Mouse (Mus musculus) cerebellum, postnatal 14 days (tissue): ENCODE data around the gene Plxdc1.

ENCODE experiments used
- DNase-seq, 2 experiments: peaks; one replicate each; pipeline ENCODE4 v3.0.0; 2021; ENCODE audit warnings: mixed read lengths in 2 of 2

Gene Plxdc1

DNA sequence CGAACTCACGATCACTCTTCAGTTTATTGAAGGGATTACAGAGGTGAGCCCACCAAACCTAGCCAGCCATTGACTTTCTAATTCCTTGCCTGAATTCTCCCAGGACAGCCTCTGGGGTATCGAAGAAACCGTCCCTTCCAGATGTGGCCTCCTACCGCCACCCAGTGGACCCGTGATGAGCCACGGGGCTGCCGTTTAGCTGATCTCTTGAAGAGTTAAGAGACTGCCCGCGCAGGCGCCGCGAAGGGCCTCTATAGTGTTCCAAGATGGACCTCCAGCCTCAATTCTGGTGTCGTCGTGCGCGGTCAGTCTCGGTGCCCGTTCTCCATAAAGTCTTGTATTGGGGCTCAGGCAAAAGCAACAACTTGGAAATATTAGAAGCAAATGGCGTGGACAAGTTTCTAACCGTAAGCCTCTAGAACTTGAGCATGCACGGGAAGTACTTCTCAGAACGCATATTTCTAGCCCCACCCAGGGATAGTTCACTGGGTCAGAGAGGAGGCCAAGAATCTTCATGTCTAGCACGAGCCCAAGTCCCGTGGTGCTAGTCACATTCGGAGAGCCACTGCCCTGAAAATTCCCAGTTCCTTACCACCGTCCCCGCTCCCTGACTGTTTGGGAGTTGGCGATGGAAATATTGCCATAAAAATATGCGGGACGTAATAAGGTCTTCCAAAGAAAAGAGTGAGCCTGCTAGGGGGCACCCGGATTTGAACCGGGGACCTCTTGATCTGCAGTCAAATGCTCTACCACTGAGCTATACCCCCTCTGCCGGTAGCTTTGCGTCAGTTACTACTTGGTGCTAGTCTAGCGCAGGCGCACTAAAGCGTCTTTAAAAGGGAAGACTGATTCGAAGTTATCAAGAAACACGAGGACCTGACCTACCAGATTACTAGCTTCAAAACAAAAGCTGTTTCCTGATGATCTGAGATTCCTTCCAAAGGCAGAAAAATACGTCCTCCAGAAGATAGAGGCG is 1.6 kb upstream of the Plxdc1 start:
- DNase-seq = peak; percentile 96 to 97

DNA sequence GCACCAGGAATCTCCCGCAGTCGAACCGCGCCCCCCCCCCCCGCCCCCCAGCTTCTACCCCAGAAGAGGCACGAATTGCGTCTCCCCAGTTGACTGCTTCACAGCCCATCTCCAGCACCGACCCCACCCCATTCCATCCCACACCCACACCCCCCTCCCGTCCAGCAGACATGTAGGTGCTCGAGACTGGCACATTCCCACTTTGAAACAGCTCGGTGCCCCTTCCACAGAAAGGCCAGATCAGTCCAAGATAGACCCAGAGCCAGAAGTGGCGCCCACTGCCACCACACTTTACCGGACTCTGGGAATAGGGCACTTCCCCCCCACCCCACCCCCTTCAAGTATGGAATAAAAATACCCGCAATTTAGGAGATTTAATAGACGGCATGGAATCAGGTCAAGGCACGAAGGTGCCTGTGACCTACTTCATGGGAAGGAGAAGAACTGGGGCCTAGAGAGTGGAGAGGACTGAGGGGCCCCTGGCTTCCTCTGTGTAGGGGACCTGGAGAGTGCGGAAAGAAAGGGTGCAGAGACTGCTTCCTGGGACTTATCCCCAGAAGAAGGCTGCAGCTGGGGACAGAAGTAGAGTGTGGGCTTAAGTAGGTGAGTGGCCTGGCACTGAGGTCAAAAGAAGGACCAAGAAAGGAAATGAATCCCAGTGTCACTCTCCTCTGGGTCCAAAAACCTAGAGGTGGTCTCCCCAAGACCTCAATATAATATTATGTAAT is 658 bp upstream of the Plxdc1 start:
- DNase-seq = no peak

DNA sequence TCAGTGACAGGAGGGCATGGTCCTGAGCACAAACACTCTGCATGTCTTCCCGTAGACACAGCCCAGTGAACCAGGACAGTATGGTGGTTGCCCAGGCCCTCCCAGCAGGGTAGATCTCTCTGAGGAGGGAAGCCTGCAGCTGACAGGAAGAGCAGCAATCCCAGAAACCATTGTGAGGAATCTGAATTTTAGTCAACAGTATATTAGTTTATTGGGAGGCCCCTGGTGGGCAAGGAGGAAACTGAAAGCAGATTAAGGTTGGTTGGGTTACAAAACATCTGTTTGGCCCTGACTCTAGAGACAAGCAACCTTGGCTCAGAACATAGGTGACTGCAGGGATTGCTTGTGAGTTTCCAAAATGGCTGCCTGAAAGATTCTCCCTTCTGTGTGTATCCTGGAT is 2.3 kb downstream of the Plxdc1 start:
- DNase-seq = no peak

DNA sequence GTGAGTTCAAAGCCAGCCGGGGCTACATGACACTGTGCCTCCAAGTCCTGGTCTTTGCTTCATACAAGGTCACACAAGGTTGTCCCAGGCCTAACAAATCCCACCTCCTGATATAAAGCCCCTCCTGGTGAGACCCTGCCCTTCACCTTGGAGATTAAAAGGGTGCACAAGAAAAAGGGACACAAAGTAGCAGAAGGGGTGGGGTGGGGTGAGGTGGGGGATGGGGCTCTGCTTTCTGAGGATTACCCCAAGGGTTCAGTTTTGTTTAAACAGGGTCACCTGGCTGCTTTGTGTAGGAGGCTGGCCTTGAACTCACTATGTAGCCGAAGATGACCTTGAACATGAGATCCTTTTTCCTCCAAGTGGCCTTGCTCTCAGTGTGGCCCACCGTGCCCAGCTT is 2.7 kb downstream of the Plxdc1 start:
- no peak for DNase-seq

DNA sequence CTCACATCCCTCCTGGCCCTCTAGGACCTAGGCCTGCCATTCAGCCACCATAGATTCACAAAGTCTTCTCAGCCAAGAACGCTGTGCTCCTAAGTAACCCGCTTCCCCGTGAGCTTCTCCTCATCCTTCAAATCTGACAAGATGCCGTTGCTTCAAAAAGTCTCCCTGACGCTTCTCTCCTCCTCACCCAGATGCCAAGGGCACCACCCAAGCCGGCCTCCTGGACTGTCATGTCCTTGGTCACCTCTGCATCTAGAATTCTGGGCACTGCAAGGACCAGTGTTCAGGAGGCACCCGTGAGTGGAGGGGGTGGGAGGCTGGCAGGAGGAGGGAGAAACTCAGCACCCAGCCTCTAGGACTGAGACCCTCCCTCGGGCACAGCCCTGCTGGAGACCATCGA is 3.5 kb downstream of the Plxdc1 start:
- DNase-seq = no peak

DNA sequence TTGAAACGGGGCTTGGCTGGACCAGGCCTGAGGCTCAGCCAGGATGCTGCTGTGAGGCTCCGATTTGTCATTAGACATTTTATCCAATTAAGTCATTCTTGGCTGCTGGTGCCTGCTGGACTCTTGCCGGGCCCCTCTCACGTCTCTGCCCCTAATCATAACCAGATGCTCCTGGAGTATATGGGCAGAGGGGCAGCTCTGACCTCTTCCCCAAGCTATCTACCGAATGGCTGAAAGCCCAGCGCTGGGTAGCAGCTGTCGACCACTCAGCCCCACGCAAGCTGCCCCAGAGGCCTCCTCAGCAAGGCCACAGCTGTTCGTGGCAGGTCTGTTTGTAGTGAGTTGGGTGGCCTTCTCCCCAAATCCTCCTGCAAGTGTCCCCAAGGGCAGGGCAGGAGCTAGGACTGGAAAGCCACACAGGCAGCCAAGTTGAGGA is 5.7 kb downstream of the Plxdc1 start:
- DNase-seq = peak; percentile 68 to 76

DNA sequence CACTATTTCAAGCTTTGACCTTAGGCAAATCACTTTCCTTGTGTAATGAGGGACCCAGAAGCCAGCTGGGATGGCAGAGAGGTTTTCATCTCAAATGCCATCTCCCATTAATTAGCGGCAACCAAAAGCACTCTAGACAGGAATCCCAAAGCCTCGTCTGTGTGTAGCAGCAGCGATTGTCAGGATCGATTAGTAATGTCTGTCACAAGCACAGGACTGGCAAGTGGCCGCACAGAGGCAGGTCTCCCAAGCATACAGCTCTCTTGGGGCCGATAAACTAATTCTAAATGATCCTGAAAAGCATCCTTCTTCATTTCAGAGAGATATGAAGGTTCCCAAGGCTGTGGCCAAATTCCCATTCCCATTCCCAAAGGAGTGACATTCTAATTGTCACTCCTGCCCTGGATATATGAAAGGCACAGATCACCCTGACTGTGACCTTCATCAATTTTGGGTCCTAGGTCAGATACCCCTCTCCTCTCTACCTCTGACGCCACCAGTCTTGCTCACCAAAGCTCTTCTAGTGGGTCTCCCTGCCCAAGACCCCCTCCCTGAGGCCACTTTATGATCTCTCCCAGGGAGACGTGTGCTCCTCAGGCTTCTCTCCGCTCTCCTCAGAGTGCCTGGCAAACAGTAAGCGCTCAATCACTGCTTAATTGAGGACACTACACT is 6.3 kb downstream of the Plxdc1 start:
- DNase-seq = no peak

DNA sequence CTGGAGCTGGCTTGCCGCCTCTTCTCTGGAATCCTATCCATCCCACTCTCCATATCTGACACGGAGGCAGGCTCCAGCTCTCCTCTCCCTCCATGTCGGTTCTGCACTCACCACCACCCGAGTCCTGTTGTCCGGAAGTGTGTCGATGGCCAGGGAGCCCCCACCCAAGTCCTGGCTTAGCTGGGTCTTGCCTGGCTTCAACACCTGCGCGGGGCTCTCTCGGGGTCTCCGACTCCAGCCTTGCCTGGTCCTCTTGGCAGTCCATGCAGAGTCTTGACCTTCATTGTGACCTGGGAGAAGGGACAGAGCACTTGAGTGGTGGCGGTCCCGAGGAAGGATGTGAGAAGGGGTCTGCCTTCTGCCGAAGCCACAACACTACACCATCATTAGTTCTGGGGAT is 7.9 kb downstream of the Plxdc1 start:
- DNase-seq = no peak

DNA sequence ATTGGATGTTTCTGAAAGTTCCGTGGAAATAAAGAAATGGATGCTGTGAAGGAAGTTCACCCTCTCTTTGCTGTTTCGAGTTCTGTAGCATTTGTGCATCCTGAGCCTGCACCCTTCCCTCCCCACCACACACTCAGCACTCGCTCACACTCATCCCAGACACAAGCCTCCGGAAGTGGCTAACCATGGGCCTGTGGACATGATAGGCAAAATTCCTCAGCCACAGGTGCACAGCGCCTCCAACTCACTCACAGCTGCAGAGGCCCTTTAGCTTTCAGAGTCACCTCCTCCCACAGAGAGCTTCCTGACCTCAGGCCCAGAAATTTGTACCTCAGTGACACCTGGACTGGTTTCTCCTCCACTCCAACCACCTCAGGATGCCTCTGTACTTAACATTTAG is 8.4 kb downstream of the Plxdc1 start:
- no peak for DNase-seq

DNA sequence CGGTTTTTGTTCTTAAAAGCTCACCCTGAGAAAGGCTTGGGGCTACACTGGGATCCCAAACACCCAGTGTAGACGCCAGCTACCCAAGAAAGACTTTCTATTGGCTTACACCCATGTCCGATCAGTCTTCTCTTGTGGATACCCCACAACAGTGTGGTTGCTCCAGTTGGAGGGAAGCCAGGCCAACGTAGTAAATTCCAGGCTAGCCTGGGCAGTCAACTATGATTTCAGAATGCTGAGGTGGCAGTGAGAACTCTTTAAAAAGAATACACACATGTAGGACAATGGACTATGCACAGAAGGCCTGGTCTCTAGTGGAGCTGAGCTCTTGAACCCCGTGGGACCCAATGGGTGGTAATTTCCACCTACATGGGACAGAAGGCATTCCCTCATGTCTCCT is 11.5 kb downstream of the Plxdc1 start:
- DNase-seq = no peak

DNA sequence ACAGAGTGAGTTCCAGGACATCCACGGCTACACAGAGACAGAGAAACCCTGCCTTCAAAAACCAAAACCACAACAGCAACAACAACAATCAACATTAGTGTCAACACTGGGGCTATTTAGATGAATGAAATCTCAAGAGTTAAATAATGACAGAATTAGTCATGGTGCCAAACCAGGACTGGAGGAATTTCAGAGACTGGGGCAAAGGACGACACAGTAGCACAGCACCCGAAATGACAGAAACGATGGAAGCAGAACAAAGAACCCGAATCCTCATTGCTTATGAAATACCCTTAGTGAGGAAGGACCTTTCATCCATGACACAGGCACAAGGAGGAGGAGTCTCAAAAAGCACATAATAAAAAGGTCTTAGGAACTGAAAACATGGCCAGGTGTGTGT is 12.1 kb downstream of the Plxdc1 start:
- DNase-seq = no peak

DNA sequence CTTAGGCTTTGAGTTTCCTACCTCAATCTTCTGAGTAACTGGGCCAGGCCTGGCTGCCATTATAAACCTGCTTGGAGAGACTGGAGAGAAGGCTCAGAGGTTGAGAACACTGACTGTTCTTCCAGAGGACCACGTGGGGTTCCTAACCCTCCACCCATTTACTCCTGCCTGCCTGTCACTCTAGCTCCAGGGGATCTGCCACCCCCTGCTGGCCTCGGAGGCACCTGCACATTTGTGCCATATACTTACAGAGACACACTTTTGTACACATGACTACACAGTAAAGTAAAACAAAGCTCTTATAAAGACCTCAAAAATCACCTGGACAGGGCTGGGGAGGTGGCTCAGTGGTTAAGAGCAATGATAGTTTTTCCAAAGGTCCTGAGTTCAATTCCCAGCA is 13.8 kb downstream of the Plxdc1 start:
- no peak for DNase-seq

DNA sequence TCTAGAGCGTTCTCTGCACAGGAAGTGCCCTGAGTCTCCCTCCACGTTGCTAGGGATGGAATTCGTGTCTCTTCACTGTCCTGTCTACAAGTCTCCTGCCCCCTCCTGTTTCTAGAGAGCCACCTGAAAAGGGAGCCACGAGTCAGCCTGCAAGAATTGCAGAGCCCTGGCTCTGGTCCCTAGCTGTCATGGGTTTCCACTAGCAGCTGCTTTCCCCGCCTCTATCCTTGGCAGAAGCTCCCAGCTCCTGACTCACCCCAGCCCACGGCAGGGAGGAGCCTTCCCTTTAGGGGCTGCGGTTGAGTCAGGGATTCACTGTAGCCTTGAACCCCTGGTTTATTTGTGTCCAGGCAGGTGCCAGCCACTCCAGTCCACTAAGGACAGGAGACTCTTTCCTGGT is 15.0 kb downstream of the Plxdc1 start:
- DNase-seq = peak; percentile 65 to 79

DNA sequence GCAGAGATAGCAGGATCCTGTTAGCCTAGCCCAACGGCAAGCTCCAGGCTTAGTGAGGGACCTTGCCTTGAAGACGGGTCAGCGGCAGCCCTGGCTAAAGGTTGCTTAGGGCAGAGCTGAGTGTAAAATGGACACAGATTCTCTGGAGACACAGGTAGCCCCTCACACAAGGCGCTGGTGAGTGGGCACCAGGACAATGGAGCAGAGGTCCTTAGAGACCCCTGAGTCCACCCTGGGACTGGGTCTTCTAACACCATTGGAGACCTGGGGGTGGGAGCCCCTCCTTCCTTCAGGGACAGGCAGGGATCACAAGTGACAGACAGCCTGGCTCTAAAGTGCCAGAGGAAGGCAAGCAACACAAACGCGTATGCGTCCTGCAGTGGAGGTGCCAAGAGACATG is 15.5 kb downstream of the Plxdc1 start:
- no peak for DNase-seq

DNA sequence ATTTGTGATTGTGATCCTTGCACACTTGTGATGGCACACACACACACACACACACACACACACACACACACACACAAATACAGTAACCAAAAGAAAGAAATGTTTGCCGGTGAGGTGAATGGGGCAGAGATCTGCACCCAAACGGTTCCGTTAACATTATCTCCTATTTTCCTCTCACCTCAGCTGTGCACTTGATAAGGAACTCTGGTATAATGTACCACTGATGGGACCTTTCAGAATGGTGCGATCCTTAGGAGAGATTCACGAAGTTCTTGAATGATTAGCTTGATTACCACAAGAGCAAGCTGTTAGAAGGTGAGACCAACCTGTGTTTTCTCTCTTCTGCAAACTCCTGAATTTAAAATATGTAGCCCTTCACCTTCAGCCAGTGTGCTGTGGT is 17.9 kb downstream of the Plxdc1 start:
- no peak for DNase-seq

DNA sequence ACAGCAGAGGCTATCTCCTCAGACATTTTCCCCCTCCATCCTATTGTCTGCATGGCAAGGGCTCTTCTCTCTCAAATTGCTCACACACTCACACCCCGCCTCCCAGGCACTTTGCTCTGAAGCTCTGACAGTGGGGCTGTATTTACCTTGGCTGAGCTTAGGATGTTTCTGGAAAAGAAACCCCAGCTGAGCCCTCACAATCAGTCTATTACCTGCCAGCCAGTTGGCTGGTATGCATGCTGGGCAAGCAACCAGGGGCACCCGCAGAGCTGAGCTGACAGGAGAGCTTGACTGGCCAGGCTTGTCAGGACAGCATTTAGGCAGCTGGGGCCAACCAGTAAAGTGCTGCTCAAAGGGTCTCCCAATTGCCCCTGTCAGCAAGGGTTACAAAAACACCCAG is 19.1 kb downstream of the Plxdc1 start:
- peak; percentile 73 for DNase-seq

DNA sequence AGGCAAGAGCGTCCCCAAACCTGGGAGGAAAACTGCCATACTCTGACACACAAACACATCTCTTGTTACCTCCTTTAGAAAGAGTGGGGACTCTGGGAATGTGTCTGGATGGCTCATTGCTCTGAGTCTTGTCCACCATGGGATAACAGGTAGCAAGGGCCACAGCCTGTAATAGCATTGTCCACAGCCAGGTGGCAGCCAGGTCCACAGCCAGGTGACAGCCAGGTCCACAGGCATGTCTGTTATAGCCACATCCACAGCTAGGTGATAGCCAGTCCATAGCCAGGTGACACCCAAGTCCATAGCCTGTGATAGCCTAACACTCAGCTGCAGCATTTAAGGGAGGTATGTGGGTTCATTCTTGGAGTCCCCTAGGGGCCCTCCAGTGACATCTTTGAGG is 25.3 kb downstream of the Plxdc1 start:
- peak; percentile 74 to 75 for DNase-seq

DNA sequence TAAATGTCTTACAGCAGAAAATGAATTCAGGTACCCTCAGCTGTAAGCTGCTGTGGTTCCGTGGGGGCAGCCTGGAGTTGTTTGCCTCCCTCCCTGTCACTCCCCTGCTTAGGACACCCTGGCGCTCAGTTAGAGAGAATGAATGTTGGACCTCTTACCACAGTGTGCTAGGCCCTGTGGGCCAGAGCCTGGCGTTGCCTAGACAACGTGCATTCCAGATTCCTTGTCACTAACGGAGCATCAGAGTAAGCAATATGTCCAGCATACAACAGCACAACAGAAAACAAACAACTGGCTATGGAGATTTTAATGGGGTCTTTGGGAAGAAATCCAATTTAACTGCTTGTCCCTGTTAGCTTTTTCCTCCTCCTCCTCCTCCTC is 27.0 kb downstream of the Plxdc1 start:
- DNase-seq = no peak

DNA sequence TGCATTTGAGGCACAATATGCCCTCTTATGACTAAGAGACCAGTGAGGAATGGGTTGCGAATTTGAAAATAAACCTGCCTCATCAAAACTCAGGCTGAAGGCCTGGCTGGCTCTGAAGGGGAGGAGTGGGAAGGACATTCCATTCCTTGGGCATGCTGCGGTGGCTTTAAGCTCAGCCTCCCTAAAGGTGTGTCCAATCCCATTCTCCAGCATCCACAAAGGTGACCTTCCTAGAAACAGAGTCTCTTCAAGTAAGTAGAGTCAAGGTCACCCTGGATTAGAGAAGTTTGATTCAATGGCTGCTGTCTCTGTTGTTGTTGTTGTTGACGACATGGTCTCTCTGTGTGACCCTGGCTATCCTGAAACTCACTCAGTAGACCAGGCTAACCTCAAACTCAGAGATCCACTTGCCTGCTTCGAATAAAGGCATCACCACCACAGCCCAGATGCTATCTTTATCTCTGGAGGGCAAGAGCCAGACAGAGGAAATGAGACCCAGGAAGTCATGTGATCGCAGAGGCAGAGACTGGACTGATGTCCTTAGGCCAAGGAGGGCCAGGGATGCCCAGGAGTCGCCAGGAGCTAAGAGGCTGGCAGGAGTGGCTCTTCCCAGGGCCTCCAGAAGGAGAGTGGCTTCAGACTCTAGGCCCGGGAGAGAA is 27.5 kb downstream of the Plxdc1 start:
- no peak for DNase-seq

DNA sequence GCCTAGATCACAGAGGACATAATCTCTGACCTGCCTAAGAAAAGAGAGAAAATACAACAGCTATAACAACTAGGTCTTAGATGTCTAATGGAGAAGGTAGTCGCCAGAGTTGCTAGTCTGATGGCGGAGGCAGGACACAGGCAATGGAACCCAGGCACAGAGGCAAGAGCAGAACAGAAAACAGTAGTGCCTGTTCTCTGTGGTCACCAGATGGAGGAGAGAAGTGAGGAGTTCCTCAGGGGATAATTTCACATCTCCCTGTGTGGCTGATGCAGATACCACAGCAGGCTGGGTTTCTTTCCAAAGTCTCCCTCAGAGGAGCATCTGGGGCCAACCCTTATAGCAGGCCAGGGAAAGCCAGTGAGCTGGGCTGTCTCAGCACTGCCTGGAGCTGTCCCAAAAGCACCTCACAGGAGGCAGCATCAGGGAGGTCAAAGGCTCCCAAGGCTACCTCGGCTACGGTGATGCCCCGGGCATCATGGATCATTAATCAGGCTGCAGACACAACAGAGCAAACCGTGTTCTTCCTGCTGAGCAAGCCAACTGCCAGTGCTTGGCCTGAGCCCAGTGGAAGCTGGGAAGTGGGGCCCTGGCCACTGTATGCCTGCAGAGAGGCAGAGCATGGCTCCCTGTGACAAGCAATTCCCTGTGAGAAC is 29.2 kb downstream of the Plxdc1 start:
- DNase-seq = peak; percentile 78 to 88

DNA sequence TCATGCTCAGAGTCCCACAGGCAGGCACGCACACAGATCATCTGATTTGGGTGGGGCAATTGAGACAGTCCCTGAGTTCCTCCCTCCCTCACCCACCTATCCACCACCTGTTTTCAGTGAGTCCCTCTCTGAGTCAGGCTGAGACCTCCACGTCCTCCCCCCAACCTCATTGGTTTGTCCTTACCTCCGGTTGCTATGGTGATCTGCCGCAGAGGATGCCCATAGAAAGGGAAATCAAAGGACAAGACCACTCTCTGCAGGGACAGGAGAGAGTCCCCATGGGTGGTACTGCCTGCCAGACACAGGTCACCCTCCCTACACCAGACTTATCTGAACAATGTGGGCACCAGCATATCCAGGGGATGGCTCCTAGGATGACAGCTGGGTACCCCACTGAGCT is 30.3 kb downstream of the Plxdc1 start:
- DNase-seq = no peak

DNA sequence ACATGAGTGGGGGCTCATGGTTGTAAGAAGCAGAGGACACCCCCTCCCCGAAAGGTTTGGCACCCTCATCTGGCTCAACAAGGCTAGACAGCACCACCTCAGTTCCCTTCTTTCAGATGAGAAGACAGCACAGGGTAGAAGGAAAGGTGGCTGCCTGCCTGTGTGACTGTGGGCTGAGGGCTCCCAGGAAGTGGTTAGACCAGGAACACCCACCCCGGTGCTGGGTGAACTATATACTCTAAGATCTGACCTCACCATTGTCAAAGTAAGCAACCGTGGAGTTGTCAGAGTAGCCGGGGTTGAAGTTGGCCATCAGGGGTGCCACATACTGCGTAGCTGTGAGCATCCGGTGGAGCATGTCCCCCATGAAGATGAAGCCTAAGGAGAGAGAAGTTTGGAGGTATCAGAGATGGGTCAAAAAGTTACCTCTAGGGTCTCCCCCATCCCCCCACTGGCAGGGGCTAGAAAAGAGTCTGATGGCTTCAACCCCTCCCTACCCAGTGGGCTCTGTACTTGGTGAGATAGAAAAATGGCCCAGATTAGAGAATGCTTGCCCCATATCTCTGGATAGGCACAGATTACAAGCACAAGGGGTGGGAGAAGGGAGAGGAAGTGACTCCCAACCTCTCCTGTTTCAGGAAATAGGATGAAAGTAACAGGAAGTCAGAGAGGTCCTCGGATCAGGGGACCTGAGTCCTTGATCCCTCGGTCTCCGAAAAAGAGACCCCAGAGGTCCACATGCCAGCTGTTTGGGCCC is 30.9 kb downstream of the Plxdc1 start:
- no peak for DNase-seq
